Mouse (Mus musculus) lung, postnatal 0 days (tissue): ENCODE measurements around the gene Gm4312. TPM values are rescaled to one million over a fixed set of nuclear protein-coding genes. Genes with fewer than 3 reads are reported as not detected.
"Not testable (repeated sequence)": the region's sequence is repeated elsewhere in the genome, so short reads cannot be mapped to it uniquely, and the experiment has no call there.

Experiments
- ATAC-seq: fragments of 200-750 bp; cut with Nextera tagmentation; 2 replicates; pipeline ENCODE4 v1.8.0; 2017; ENCODE audit warnings: moderate library complexity
- DNase-seq: peaks from one replicate; pipeline ENCODE4 v3.0.0-alpha.2; 2016; ENCODE audit warnings: low spot score
- H3K27ac ChIP-seq: fragments of 300-500 bp; sonication (generic); 2 replicates; pipeline ENCODE4 v1.5.1; 2014; ENCODE audit warnings: antibody characterized with exemption, mild to moderate bottlenecking, low read length, mixed read lengths
- H3K27me3 ChIP-seq: fragments of 300-500 bp; sonication (generic); replicated peaks from 2 replicates; pipeline ENCODE4 v1.6.1; 2014; ENCODE audit warnings: low read length, mixed read lengths; ENCODE audit not compliant: insufficient read depth
- H3K36me3 ChIP-seq: fragments of 300-500 bp; sonication (generic); 2 replicates; pipeline ENCODE4 v1.6.1; 2014; ENCODE audit warnings: low read length, mixed read lengths; ENCODE audit not compliant: insufficient read depth
- H3K4me1 ChIP-seq: fragments of 300-500 bp; sonication (generic); 2 replicates; pipeline ENCODE4 v1.6.1; 2014; ENCODE audit warnings: antibody characterized with exemption, low read depth, low read length, mixed read lengths; ENCODE audit not compliant: insufficient read depth
- H3K4me2 ChIP-seq: fragments of 300-500 bp; sonication (generic); replicated peaks from 2 replicates; pipeline ENCODE4 v1.6.1; 2014; ENCODE audit warnings: low read depth, mild to moderate bottlenecking, low read length, moderate library complexity, mixed read lengths
- H3K4me3 ChIP-seq: fragments of 300-500 bp; sonication (generic); 2 replicates; pipeline ENCODE4 v1.5.1; 2014; ENCODE audit warnings: low read depth, low read length
- H3K9ac ChIP-seq: fragments of 300-500 bp; sonication (generic); replicated peaks from 2 replicates; pipeline ENCODE4 v1.6.1; 2014; ENCODE audit warnings: low read depth, mild to moderate bottlenecking
- H3K9me3 ChIP-seq: fragments of 300-500 bp; sonication (generic); 2 replicates; pipeline ENCODE4 v1.6.1; 2016; ENCODE audit warnings: low read length, mixed read lengths
- CTCF ChIP-seq: IDR thresholded peaks from 2 replicates; pipeline ENCODE4 v1.5.1; 2016; ENCODE audit warnings: antibody characterized with exemption, mild to moderate bottlenecking
- EP300 ChIP-seq: IDR thresholded peaks from 2 replicates; pipeline ENCODE4 v1.6.1; 2016; ENCODE audit warnings: antibody characterized with exemption, mild to moderate bottlenecking, control low read depth
- WGBS: fragments of 180-500 bp; shearing (Covaris S2); extraction: QIAGEN DNeasy Blood & Tissue Kit; methylation state at CpG from one replicate; pipeline ENCODE4 v1.1.7; 2014; 5-methylcytosine and 5-hydroxymethylcytosine counted together
- polyA plus RNA-seq: library from polyadenylated mRNA; unstranded; fragments of >200 nt; fragmentation: Nextera tagmentation; extraction: Ambion mirVana; gene quantifications from 2 replicates; pipeline ENCODE4 v1.2.1, GENCODE M21; 2015

Gene Gm4312
- not detected in 2 replicates for polyA plus RNA-seq

DNA sequence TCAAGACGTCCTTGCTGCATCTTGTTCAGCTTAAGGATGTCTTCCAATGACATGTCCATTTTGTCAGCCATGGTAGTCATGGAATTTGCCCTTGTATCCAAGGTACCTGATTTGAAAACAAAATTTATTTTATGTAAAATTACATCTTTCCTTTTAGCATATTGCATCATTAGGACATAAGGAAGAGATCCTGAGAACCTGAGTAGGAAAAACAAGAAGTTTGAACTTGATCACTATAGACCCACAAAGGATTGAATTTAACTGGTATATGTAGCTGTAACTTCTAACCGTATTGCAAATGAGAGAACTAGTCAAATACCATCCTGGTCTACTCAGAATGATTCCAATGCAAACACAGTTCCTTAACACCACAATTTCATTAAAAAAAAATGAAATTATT lies at the start of gene Gm4312:
Gene Gm4312, minus strand, starts transcription at position 101 of the 400 bp plus-strand sequence.
- not testable (repeated sequence) for H3K4me2 ChIP-seq, ATAC-seq

DNA sequence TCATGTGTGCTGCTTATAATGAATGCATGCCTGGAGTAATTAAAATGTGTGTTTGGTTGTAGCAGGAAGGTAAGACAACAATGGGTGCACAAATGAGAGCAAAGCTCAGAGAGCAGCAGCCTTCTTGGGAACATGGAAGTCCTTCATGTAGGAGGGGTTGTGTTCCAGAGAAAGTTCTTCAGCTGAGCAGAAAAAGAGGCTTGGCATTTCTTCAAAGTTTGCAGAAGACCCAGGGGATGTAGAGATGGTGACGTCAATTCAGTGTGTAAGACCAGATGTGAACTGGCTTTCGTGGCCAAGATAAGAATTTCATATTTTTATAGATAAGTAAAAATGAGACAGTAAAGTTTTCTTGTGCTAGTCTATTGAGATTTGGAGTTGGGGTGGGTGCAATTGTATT lies 45.2 kb upstream of the Gm4312 start:
- Histone ChIP-seq H3K9me3 (no peaks in the 10 kb centered on the region), H3K27ac (no peak overlapping the region), H3K9ac (no peak overlapping the region), H3K36me3 (no peaks in the 10 kb centered on the region), H3K4me2 (no peak overlapping the region), H3K27me3 (no peaks in the 10 kb centered on the region), H3K4me3 (no peak overlapping the region), H3K4me1 (no peaks in the 10 kb centered on the region)
- 56% methylated on average over 2 of the region's 2 CpGs for WGBS
- DNase-seq = no peak
- ATAC-seq = no peak
- TF ChIP-seq CTCF = no peak
- no peak for TF ChIP-seq EP300

More for the DNA sequence above, at the start of gene Gm4312:
- WGBS = no CpG with 5 or more reads among the region's 2 CpGs
- H3K9ac ChIP-seq, H3K27ac ChIP-seq, DNase-seq, H3K4me1 ChIP-seq, H3K9me3 ChIP-seq, H3K27me3 ChIP-seq, H3K36me3 ChIP-seq, H3K4me3 ChIP-seq: not testable (repeated sequence)

DNA sequence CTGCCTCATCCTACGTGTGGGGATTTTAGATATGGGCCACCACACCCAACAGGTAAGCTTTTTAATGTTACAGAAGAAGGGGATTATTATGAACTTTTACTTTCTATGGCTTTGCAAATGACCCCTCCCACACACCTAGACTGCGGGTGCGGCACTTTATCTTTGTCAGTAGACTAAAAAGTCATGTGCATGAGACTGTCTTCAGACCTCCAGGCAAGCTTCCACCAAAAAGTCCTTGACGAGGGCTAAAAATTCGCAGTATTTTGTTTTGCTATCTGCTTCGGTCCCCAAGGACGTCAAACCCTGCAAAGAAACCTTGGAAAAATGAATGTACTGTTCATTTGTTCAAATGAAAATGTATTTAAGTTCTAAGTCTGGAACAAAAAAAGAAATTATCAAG lies 33.2 kb upstream of the Gm4312 start:
- Histone ChIP-seq H3K27me3 (no peaks in the 10 kb centered on the region), H3K4me1 (no peaks in the 10 kb centered on the region)
- ATAC-seq = no peak

GRCm38 (mm10) chr10:100402301-100402700 lies 19.9 kb upstream of the Gm4312 start:
- WGBS = 89% methylated on average over 5 of the region's 6 CpGs
- not testable (repeated sequence) for H3K4me1 ChIP-seq, H3K27me3 ChIP-seq, H3K4me3 ChIP-seq, H3K36me3 ChIP-seq, ATAC-seq, H3K27ac ChIP-seq, DNase-seq, H3K4me2 ChIP-seq, H3K9me3 ChIP-seq, H3K9ac ChIP-seq

More for the DNA sequence above, 33.2 kb upstream of the Gm4312 start:
- DNase-seq = no peak
- no peaks in the 10 kb centered on the region for H3K9me3 ChIP-seq
- H3K9ac ChIP-seq = no peak overlapping the region
- H3K27ac ChIP-seq = no peak overlapping the region
- H3K4me2 ChIP-seq = no peak overlapping the region
- no peaks in the 10 kb centered on the region for H3K36me3 ChIP-seq
- 76% methylated on average over 7 of the region's 7 CpGs for WGBS
- no peak overlapping the region for H3K4me3 ChIP-seq
- TF ChIP-seq CTCF (no peak), EP300 (no peak)

DNA sequence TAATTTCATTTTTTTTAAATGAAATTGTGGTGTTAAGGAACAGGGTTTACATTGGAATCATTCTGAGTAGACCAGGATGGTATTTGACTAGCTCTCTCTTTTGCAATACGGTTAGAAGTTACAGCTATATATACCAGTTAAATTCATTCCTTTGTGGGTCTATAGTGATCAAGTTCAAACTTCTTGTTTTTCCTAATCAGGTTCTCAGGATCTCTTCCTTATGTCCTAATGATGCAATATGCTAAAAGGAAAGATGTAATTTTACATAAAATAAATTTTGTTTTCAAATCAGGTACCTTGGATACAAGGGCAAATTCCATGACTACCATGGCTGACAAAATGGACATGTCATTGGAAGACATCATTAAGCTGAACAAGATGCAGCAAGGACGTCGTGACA lies 21.3 kb downstream of the Gm4312 start, which contains the start of gene Gm4307:
Gene Gm4307, plus strand, starts transcription at position 301 of the 400 bp plus-strand sequence.
- not testable (repeated sequence) for H3K4me2 ChIP-seq, H3K36me3 ChIP-seq, DNase-seq, H3K27ac ChIP-seq, H3K4me1 ChIP-seq, H3K9ac ChIP-seq, ATAC-seq, H3K4me3 ChIP-seq, H3K9me3 ChIP-seq, H3K27me3 ChIP-seq
- WGBS = no CpG with 5 or more reads among the region's 3 CpGs

- DNase-seq, H3K4me1 ChIP-seq, H3K36me3 ChIP-seq, ATAC-seq, H3K4me3 ChIP-seq, H3K9ac ChIP-seq, H3K27me3 ChIP-seq, H3K9me3 ChIP-seq, H3K4me2 ChIP-seq, H3K27ac ChIP-seq: not testable (repeated sequence)
- WGBS = 56% methylated on average over 2 of the region's 2 CpGs
These were observed 25.5 kb downstream of the Gm4312 start for GRCm38 (mm10) chr10:100356841-100357240.

DNA sequence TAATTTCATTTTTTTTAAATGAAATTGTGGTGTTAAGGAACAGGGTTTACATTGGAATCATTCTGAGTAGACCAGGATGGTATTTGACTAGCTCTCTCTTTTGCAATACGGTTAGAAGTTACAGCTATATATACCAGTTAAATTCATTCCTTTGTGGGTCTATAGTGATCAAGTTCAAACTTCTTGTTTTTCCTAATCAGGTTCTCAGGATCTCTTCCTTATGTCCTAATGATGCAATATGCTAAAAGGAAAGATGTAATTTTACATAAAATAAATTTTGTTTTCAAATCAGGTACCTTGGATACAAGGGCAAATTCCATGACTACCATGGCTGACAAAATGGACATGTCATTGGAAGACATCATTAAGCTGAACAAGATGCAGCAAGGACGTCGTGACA lies 31.6 kb downstream of the Gm4312 start, which contains the start of gene Gm4305:
Gene Gm4305, plus strand, starts transcription at position 301 of the 400 bp plus-strand sequence.
- not testable (repeated sequence) for H3K4me1 ChIP-seq, H3K4me2 ChIP-seq, H3K36me3 ChIP-seq, H3K4me3 ChIP-seq, H3K27ac ChIP-seq, H3K9me3 ChIP-seq, DNase-seq, H3K9ac ChIP-seq, H3K27me3 ChIP-seq, ATAC-seq
- no CpG with 5 or more reads among the region's 3 CpGs for WGBS

- H3K27me3 ChIP-seq, H3K9me3 ChIP-seq, H3K27ac ChIP-seq, DNase-seq, H3K4me1 ChIP-seq, H3K9ac ChIP-seq, H3K4me2 ChIP-seq, H3K36me3 ChIP-seq, ATAC-seq, H3K4me3 ChIP-seq: not testable (repeated sequence)
- WGBS = no CpG with 5 or more reads among the region's 3 CpGs
These were observed 36.7 kb downstream of the Gm4312 start, which contains the start of gene Gm4303 for GRCm38 (mm10) chr10:100345672-100346071. Gene Gm4303, plus strand, starts transcription at chr10:100345972.

- not testable (repeated sequence) for H3K27ac ChIP-seq, DNase-seq, H3K4me2 ChIP-seq, ATAC-seq, H3K9ac ChIP-seq, H3K4me1 ChIP-seq, H3K9me3 ChIP-seq, H3K27me3 ChIP-seq, H3K36me3 ChIP-seq, H3K4me3 ChIP-seq
- no CpG with 5 or more reads among the region's 3 CpGs for WGBS
These were observed 41.8 kb downstream of the Gm4312 start, which contains the start of gene Gm4302 for GRCm38 (mm10) chr10:100340536-100340935. Gene Gm4302, plus strand, starts transcription at chr10:100340836.
